Mouse (Mus musculus) layer of hippocampus, adult 18-20 months (tissue): ENCODE results near the gene Olfr1270. TPM values are rescaled to one million over a fixed set of nuclear protein-coding genes. Genes with fewer than 3 reads are reported as not detected.
"Not testable (repeated sequence)": the region's sequence is repeated elsewhere in the genome, so short reads cannot be mapped to it uniquely, and the experiment has no call there.

Experiments used
- DNase-seq, 2 experiments: peaks; one replicate each; pipeline ENCODE4 v3.0.0; 2022; ENCODE audit warnings: low spot score in 2 of 2
- long read RNA-seq: library from polyadenylated mRNA; stranded (forward); transcript quantifications from one replicate; pipeline ENCODE4 v2.0.0, GENCODE M21; 2021
- total RNA-seq, 2 experiments: library from RNA; stranded (reverse); gene quantifications; 2 replicates each; pipeline ENCODE4 v1.2.3; 2021

The Olfr1270 gene
- not detected for total RNA-seq
- long read RNA-seq: 0 reads

- DNase-seq: no peak
These were observed at the start of gene Olfr1270 for GRCm38 (mm10) chr2:90152991-90153390. TSS of gene Olfr1270 (minus strand) at chr2:90153091.

- not testable (repeated sequence) for DNase-seq
These were observed 46.7 kb upstream of the Olfr1270 start for GRCm38 (mm10) chr2:90199606-90200005.

- not testable (repeated sequence) for DNase-seq
These were observed 42.4 kb upstream of the Olfr1270 start for GRCm38 (mm10) chr2:90195285-90195684.

- DNase-seq: not testable (repeated sequence)
These were observed 41.9 kb upstream of the Olfr1270 start for GRCm38 (mm10) chr2:90194750-90195149.

DNA sequence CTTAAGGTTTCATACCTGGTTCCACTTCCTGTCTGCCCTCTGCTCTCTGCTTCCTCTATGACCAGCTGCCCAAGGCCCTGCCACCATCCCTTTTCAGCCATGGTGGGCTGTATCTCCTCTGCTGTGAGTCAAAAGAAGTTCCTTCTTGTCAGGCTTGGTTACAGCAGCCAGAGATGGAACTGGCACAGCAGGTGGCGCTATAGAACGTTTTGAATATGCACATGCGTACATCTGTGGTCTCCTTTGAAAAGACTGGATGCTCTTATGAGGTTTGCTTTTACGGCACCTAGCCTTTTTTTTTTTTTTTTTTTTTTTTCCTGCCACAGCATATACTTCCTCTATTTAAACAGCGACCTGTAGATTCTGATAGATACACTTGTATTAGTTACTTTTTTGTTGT, 34.2 kb upstream of the Olfr1270 start:
- not testable (repeated sequence) for DNase-seq

- not testable (repeated sequence) for DNase-seq
These were observed 33.2 kb upstream of the Olfr1270 start for GRCm38 (mm10) chr2:90186082-90186481.

DNA sequence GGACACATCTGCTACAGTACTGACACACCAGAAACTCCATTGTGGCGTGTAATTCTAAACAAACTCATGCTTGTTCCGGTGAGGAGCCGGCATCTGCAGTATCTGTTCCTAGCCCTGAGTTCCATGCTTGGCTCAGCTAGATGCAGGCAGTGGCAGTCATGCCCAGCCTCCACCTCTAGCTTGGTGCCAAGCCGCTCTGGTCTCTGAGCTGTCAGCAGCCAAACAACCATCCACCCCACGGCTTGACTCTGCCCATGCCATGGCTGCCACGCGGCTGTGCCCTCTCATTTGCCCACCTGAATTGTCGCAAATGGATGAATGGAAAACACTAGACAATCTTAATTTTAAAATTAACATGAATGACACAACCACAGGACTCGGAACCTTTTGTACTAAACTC, 1.0 kb upstream of the Olfr1270 start:
- DNase-seq: no peak

DNA sequence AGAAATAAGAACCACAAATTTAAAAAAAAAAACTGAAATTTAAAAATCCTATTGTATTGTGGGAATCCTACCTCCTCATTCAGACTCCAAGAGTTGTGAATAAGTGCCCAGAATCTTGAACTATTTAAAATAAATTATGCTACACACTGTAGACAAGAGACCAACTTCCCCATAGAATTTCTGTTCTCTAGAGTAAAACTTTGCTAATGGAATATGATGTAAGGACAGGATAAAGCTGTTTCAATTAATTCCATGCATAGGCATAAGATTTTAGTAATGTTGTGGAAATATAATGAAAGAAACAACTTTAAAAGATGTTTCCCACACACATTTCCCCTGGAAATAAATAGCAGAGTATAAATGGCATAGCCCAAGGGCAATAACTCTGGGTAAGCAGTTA, 10.7 kb downstream of the Olfr1270 start, which contains the start of gene Olfr32:
Gene Olfr32 (minus strand): TSS at position 101 of the 400 bp plus-strand sequence.
- DNase-seq: no peak

DNA sequence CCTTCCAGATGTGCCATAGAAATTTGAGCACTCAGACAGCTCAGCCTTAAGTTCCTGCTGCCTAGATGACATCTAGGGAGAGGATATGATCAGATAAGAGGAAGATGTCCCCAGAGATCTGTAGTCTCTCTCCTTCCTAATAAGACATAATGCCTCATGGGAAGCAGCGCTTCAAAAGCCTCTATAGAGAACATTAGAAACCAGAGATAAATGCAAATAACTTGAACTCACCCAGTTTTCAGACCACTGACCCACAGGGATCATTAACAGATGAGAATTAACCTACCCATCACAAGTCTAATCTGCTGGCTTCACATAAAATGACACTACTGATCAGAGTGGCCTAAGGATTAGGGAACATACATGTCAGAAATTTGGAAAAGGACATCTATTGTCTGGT, 31.6 kb downstream of the Olfr1270 start, which contains the start of gene Olfr1269:
Gene Olfr1269 (minus strand): TSS at position 101 of the 400 bp plus-strand sequence.
- no peak for DNase-seq

Other genes starting within 250 kb of the Olfr1270 start
- not detected for gene Olfr1258, start 225.8 kb downstream of the Olfr1270 start, total RNA-seq
- not detected for gene Olfr1259, start 204.4 kb downstream of the Olfr1270 start, total RNA-seq
- gene Olfr1260, start 178.8 kb downstream of the Olfr1270 start, total RNA-seq: not detected
- not detected for gene Olfr1261, start 161.9 kb downstream of the Olfr1270 start, total RNA-seq
- gene Olfr1262, start 152.9 kb downstream of the Olfr1270 start, total RNA-seq: not detected
- gene Olfr1263, start 141.0 kb downstream of the Olfr1270 start, total RNA-seq: not detected
- not detected for gene Olfr1264, start 127.5 kb downstream of the Olfr1270 start, total RNA-seq
- not detected for gene Olfr1265, start 117.8 kb downstream of the Olfr1270 start, total RNA-seq
- gene Olfr140, start 89.5 kb downstream of the Olfr1270 start, total RNA-seq: not detected
- gene Olfr1269, start 31.7 kb downstream of the Olfr1270 start, total RNA-seq: not detected
- gene Olfr32, start 10.8 kb downstream of the Olfr1270 start, total RNA-seq: not detected
- gene Olfr1506, start 71.4 kb upstream of the Olfr1270 start, total RNA-seq: not detected
- gene Olfr142, start 104.5 kb upstream of the Olfr1270 start, total RNA-seq: not detected
- not detected for gene Olfr1271, start 117.9 kb upstream of the Olfr1270 start, total RNA-seq
- not detected for gene Olfr1272, start 139.8 kb upstream of the Olfr1270 start, total RNA-seq
- not detected for gene Gm13769, start 169.1 kb upstream of the Olfr1270 start, total RNA-seq
- not detected for gene Olfr1274-ps, start 245.6 kb upstream of the Olfr1270 start, total RNA-seq